Mouse (Mus musculus) CD4-positive helper T cell, adult 2 months (primary cell): ENCODE data around the gene Rrh.

ENCODE experiments used
- DNase-seq: peaks from one replicate; pipeline ENCODE4 v3.0.0-alpha.2; 2012; ENCODE audit warnings: low read depth, missing footprints, low spot score

The Rrh gene

GRCm38 (mm10) chr3:129822206-129822775, at the start of gene Rrh:
TSS of gene Rrh (minus strand) at chr3:129822587.
- DNase-seq, result no peak

- peak; percentile 31 for DNase-seq
Observed at GRCm38 (mm10) chr3:129863698-129864097, 41.3 kb upstream of the Rrh start.

DNA sequence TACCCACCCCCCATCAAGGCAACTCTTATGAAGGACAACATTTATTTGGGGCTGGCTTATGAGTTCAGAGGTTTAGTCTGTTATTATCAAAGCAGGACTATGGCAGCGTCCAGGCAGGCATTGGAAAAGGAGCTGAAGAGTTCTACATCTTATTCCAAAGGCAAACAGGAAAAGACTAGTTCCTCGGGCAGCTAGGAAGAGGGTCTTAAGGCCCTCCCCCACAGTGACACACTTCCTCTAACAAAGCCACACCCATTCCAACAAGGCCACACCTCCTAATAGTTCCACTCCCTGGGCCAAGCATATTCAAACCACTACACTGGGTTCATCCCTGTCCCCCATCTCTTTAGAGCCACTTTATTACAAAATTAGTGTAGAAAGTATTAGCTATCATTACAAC, 40.2 kb upstream of the Rrh start:
- no peak for DNase-seq

DNA sequence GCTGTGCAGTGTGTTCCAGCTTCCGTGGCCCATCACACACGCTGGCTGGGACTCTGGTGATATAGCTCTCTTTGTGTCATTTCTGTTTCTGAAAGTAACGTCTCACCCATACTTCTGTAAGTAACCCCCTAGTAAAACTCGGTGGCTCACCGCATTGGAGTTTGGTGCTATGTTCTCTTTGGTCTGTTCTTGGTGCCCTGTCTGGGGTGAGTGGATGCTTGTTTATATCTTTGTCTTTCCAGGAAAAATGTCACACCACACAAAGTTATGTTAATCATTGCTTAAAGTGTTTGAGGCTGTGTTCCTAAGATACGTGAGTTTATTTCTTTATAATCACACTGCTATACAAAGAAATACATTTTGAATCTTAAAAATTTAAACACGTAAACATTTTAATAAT, 24.5 kb upstream of the Rrh start:
- DNase-seq, result no peak

GRCm38 (mm10) chr3:129845868-129846267, 23.5 kb upstream of the Rrh start:
- no peak for DNase-seq

DNA sequence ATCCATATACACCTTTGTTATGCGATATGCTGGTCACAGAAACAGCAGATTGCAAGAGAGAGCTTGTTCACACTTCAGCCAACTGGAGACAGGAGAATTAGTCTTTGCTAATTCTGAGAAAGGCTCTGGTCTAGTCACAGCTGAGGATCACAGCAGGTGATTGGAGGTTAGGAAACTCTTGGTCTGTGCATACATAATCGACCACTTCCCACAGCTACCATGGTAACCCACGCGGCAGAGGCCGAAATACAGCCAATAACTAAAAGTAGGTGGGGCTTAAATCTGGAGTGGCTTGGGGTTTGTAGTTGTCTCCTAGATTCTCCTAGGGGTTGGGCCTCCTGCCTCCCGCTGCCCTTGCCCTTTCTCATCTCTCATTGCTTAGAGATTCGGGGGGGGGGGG, 15.6 kb upstream of the Rrh start:
- no peak for DNase-seq

DNA sequence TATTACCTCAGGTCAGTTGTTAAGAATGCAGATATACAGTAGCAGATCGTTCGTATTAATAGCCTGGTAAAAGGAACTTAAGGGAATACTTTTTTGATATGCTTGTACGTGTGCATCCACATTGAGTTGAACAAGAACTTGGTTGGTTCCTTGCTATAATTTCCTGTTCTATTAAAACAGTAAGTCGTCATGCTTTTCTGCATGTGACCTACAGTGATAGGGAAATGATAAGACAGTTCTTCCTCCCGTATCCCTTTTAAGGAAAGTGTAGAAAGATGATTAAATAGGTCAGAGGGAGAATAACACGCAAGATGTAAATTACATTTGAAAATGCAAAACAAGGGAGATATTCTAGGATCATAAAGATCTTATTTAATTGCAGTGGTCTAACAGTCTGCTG, 14.6 kb upstream of the Rrh start:
- DNase-seq, result no peak

DNA sequence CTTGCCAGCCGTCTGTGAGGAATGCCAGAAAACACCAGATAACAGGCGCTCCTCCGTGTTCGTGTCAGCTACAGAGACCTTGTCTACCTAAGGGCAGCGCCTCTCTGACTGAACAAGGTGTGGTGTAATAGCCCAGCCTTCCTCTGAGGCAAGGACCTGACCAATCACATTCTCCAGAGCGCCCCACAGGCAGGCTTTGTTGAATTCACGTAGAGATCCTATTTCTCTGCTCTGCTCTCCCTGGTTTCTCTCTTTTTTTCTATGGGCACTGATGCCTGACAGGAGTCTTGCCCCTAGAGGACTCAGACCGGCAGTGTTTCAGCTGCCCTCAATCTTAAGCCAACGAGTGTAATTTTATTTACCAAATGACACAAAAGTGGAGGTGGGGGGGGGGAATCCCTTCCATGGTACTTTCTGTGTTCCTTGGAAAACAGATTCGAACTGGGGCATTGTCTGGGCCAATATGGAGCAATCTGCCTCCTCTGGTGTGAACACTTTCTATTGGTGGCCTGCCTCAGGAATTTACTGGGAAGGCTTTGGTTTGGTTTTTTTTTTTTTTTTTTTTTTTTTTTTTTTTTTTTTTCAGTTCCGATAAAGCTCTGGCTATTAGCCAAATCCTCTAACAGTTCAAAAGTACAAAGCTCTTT, 13.8 kb upstream of the Rrh start:
- no peak for DNase-seq

- DNase-seq, result no peak
Observed at GRCm38 (mm10) chr3:129835388-129835934, 13.1 kb upstream of the Rrh start, which contains the start of gene Cfi. TSS of gene Cfi (plus strand) at chr3:129835884.

DNA sequence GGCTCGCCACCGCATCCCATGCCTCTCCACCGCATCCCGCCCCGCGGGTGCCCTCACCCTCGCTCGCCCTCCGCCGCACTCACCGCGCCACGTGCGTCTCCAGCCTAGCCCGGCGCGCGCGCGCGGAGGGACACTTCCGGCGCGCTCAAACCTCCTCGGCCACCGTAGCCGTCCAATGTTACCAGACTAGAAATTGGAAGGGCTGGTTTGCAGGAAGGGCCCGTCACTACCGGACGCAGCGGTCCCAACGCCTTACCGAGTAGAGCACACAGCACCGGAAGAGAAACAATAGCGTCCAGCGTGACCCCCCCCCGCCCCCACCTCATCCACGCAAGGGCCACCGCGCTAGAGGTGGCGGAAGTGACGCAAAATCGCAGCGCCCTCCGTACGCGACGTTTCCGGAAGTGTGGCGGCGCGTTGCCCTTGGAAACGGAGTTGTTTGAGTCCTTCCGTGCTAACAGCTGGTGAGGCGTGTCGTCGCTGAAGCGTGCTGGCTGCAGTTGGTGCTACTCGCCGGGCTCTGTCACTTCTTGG, 8.7 kb upstream of the Rrh start, which contains the start of gene Gar1:
Gene Gar1 (minus strand): TSS at position 362 of the 534 bp plus-strand sequence.
- peak; percentile 98 for DNase-seq

DNA sequence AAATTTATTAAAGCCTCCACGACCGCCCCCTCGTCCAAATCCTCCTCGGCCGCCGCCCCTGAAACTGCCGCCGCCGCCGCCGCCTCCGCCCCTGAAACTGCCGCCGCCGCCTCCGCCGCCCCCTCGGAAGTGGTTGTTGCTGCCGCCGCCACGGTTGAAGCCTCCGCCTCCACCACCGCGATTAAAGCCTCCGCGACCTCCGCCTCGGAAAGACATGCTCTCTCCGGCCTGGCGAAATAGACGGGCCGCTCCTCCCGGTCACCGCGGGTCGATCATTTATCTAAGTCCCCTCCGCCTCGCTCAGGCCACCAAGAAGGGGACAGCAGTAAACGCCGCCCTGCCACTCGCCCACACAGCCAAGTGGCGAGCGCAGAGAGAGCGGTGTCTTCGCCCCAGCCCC, 8.2 kb upstream of the Rrh start:
- DNase-seq, result no peak

- no peak for DNase-seq
Observed at GRCm38 (mm10) chr3:129827691-129828090, 5.3 kb upstream of the Rrh start.

- no peak for DNase-seq
Observed at GRCm38 (mm10) chr3:129826691-129827090, 4.3 kb upstream of the Rrh start.

DNA sequence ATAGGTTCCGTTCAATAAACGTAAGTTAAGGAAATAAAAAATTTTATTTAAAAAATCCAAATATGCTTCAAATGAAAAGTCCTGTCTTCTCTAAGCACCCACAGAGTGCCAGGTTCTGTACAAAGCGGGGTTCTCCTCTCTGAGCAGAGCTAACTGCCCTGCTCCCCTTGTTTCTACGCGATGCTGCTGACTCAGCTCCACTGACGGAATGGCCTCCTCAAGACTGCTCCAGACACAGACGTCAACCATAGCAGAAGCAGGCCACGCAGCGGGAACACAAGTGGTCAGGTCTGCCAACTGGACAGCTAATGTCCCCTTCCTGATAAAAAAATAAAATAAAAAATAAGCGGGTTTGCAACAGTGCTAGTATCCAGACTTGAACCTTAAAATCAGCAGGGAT, 2.5 kb upstream of the Rrh start:
- no peak for DNase-seq

DNA sequence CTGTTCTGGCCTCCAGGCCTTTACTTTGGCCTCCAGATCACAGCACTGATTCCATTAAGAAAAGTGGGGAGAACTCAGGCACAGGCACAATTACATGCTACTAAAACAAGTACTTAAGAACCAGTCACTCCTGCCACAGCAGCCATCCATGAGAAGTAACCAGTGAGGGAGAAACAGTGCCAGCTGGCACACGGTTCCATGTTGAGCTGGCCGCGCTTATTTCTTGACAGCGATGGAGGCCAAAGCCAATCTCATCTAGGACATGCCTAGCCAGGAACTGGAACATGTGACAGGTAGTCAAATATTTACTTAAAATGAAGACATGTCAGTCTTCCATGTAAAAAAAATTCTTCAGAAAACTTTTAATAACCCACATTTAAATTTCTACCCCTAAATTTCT, 1.8 kb upstream of the Rrh start:
- DNase-seq, result no peak

- DNase-seq, result peak; percentile 51
Observed at GRCm38 (mm10) chr3:129823293-129823692, 906 bp upstream of the Rrh start.

DNA sequence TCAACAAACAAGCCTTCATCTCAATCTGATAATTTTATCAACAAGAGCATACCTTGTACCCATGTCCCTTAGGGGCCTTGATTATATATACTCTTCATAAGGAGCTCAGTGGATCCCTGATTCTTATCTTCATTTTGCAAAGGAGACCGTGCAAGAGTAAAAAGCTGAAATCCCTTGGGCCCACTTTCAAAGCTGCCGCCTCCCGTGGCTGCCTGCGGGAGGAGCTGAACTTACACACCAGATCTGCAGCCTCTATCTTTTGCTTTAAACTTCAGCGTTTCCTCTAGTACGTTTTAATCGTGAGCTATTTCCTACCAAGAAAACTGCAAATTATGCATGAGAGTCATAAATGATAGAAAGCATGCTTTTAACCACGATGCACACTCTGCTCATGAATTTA, 651 bp downstream of the Rrh start:
- no peak for DNase-seq

GRCm38 (mm10) chr3:129820847-129821246, 1.5 kb downstream of the Rrh start:
- no peak for DNase-seq

DNA sequence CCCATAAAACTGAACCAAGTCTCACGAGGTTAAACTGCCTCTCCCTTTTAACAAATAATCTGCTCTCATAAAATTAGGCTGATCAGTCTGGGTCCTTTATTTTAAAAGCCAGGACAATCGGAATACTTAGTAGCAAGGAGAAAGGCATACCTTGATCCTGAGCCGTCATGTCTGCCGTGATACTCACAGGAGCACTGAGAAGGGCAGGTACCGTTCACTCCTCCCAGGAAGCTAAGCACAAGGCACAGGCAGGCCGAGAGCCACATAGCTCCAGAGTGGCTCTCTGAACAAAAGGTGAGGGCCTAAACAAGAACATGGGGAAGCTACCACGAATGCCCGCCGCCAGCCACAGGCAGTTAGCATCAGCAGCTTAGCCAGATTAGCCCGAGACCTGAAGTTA, 18.6 kb downstream of the Rrh start, which contains the start of gene Lrit3:
Gene Lrit3 (minus strand): TSS at position 266 of the 400 bp plus-strand sequence.
- DNase-seq, result no peak

DNA sequence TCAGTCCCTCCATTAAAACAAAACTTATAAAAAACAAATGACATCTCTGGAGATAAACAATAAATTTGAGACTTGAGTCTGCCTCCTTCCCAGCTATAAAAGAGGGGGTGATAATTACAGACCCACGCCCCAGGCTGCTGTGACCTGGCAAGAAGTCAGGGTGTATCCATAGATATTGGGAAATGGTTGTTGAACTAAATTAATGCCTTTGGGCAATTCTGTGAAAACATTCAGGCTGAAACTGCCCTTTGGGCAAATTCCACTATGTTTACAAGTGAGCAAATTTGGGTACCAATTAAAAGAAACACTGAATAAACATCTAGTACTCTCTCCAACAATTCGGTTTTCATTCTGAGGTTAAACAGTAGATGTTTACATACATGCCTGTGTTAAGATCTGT, 23.4 kb downstream of the Rrh start:
- no peak for DNase-seq

- no peak for DNase-seq
Observed at GRCm38 (mm10) chr3:129798551-129798950, 23.8 kb downstream of the Rrh start.

DNA sequence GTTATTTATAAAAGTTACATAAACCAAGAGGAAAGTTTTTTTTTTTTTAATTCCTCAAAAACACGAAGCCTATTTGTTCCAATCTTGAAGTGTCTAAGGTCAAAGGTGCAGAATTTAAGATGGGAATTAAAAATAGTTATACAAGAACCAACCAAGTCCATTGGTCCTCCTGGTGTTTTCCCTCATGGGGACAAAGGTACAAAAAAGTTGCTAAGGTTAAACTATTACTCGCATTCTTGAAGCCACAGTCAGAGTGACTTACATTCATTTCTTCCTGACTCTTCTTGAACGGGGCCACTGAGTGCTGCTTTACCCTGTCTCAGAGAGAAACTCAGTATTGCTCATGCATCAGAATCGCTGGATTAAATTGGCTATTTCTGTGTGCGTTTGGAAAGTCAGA, 25.0 kb downstream of the Rrh start:
- DNase-seq, result no peak

DNA sequence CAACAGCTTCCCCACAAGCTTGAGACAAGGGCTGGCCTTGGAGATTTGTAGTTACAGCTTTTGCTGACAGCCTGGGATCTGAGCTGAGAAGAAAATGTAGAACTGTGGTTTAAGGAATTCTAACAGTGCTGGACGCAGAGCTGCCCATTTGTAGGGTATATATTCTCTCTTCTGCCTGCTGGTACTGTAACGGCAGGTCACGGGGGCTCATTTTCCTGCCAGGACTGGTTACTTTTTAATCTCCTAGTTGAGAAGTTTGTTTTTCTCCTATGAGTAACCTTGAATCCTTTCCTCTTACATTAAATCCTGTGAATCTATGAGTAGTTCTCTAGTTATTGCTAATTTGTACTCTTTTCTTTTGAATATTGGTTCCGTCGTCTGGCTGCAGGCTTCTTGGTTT, 28.6 kb downstream of the Rrh start:
- no peak for DNase-seq
